Mouse (Mus musculus): Measurements from ENCODE around the gene Cwh43.

- TF ChIP-seq CTCF (conservative IDR thresholded peaks at IDR 0.05; ENCODE audit: insufficient read depth, insufficient read length, low read depth, low read length), result no peak
- TF ChIP-seq POLR2A (IDR thresholded peaks at IDR 0.05; ENCODE audit: low read depth, low read length), result no peak
Measured at GRCm38 (mm10) chr5:73376041-73376440, 29.8 kb upstream of the Cwh43 start.
